Mouse (Mus musculus) limb, embryonic 12.5 days (tissue): ENCODE results near the gene Trim56. TPM values are rescaled to one million over a fixed set of nuclear protein-coding genes. Genes with fewer than 3 reads are reported as not detected.
"Not testable (repeated sequence)": the region's sequence is repeated elsewhere in the genome, so short reads cannot be mapped to it uniquely, and the experiment has no call there.

Source experiments
- ATAC-seq: fragments of 200-750 bp; cut with Nextera tagmentation; 2 replicates; pipeline ENCODE4 v1.8.0; 2017; ENCODE audit warnings: low read depth, moderate TSS enrichment; ENCODE audit not compliant: insufficient number of reproducible peaks, insufficient read depth, low FRiP score, low TSS enrichment
- H3K27ac ChIP-seq: fragments of 300-500 bp; sonication (generic); 2 replicates; pipeline ENCODE4 v1.5.1; 2016; ENCODE audit warnings: mild to moderate bottlenecking, moderate library complexity
- H3K27me3 ChIP-seq: fragments of 300-500 bp; sonication (generic); 2 replicates; pipeline ENCODE4 v1.6.1; 2016; ENCODE audit warnings: mild to moderate bottlenecking, moderate library complexity
- H3K36me3 ChIP-seq: fragments of 300-500 bp; sonication (generic); 2 replicates; pipeline ENCODE4 v1.6.1; 2016; ENCODE audit warnings: mild to moderate bottlenecking, moderate library complexity
- H3K4me1 ChIP-seq: fragments of 300-500 bp; sonication (generic); replicated peaks from 2 replicates; pipeline ENCODE4 v1.6.1; 2016
- H3K4me2 ChIP-seq: fragments of 300-500 bp; sonication (generic); 2 replicates; pipeline ENCODE4 v1.6.1; 2016; ENCODE audit warnings: mild to moderate bottlenecking, moderate library complexity
- H3K4me3 ChIP-seq: fragments of 300-500 bp; sonication (generic); replicated peaks from 2 replicates; pipeline ENCODE4 v1.5.1; 2016; ENCODE audit warnings: mild to moderate bottlenecking
- H3K9ac ChIP-seq: fragments of 300-500 bp; sonication (generic); replicated peaks from 2 replicates; pipeline ENCODE4 v1.6.1; 2016; ENCODE audit warnings: mild to moderate bottlenecking, moderate library complexity
- H3K9me3 ChIP-seq: fragments of 300-500 bp; sonication (generic); 2 replicates; pipeline ENCODE4 v1.6.1; 2016; ENCODE audit warnings: mild to moderate bottlenecking, moderate library complexity
- WGBS: fragments of 180-500 bp; shearing (Covaris S2); methylation state at CpG from one replicate; pipeline ENCODE4 v1.1.7; 2016; 5-methylcytosine and 5-hydroxymethylcytosine counted together
- polyA plus RNA-seq: library from polyadenylated mRNA; unstranded; fragments of >200 nt; fragmentation: Nextera tagmentation; extraction: Ambion mirVana; gene quantifications from 2 replicates; pipeline ENCODE4 v1.2.1, GENCODE M21; 2016

Trim56 gene
- polyA plus RNA-seq, 1 experiment from 2014 or later = 8.6 TPM

- 83% methylated on average over 4 of the region's 4 CpGs for WGBS
- H3K36me3 ChIP-seq = no peaks in the 10 kb centered on the region
- H3K9ac ChIP-seq = no peak overlapping the region
- no peak overlapping the region for H3K27ac ChIP-seq
- H3K9me3 ChIP-seq = no peaks in the 10 kb centered on the region; the same call in 1 of the 2 replicates
- peaks cover 5% of the 10 kb centered on the region for H3K4me1 ChIP-seq
- H3K27me3 ChIP-seq = no peaks in the 10 kb centered on the region
- H3K4me2 ChIP-seq = no peak overlapping the region
- no peak overlapping the region for H3K4me3 ChIP-seq
- no peak for ATAC-seq
Observed at GRCm38 (mm10) chr5:137123516-137123915, 7.5 kb upstream of the Trim56 start.

- H3K9ac ChIP-seq = no peak overlapping the region
- peaks cover 5% of the 10 kb centered on the region for H3K4me1 ChIP-seq
- H3K27me3 ChIP-seq = no peaks in the 10 kb centered on the region
- H3K4me3 ChIP-seq = no peak overlapping the region
- H3K36me3 ChIP-seq = no peaks in the 10 kb centered on the region
- H3K27ac ChIP-seq = no peak overlapping the region
- no peak for ATAC-seq
- H3K4me2 ChIP-seq = no peak overlapping the region
- 14% methylated on average over 14 of the region's 14 CpGs for WGBS
- no peaks in the 10 kb centered on the region for H3K9me3 ChIP-seq
Observed at GRCm38 (mm10) chr5:137122686-137123193, 6.7 kb upstream of the Trim56 start.

- Histone ChIP-seq H3K36me3 (no peaks in the 10 kb centered on the region), H3K4me3 (no peak overlapping the region), H3K4me1 (peaks cover 9% of the 10 kb centered on the region), H3K9ac (no peak overlapping the region), H3K27ac (no peak overlapping the region), H3K27me3 (no peaks in the 10 kb centered on the region), H3K9me3 (no peaks in the 10 kb centered on the region), H3K4me2 (no peak overlapping the region)
- 78% methylated on average over 4 of the region's 4 CpGs for WGBS
- ATAC-seq = no peak
Observed at GRCm38 (mm10) chr5:137121280-137121679, 5.3 kb upstream of the Trim56 start.

- no peak overlapping the region for H3K4me2 ChIP-seq
- peaks cover 19% of the 10 kb centered on the region for H3K4me1 ChIP-seq
- 76% methylated on average over 4 of the region's 4 CpGs for WGBS
- H3K4me3 ChIP-seq = no peak overlapping the region
- no peak overlapping the region for H3K9ac ChIP-seq
- H3K27ac ChIP-seq = no peak overlapping the region
- ATAC-seq = no peak
- peaks cover 6% of the 10 kb centered on the region; the same call in 1 of the 2 replicates for H3K9me3 ChIP-seq
- no peaks in the 10 kb centered on the region for H3K27me3 ChIP-seq
- H3K36me3 ChIP-seq = peaks cover 9% of the 10 kb centered on the region
Observed at GRCm38 (mm10) chr5:137118878-137119277, 2.9 kb upstream of the Trim56 start.

GRCm38 (mm10) chr5:137117994-137118393 is 2.0 kb upstream of the Trim56 start:
- Histone ChIP-seq H3K36me3 (peaks cover 18% of the 10 kb centered on the region), H3K9me3 (peaks cover 15% of the 10 kb centered on the region; the same call in 1 of the 2 replicates), H3K4me1 (peaks cover 18% of the 10 kb centered on the region)
- 83% methylated on average over 3 of the region's 3 CpGs for WGBS
- not testable (repeated sequence) for ATAC-seq, H3K4me3 ChIP-seq, H3K4me2 ChIP-seq, H3K27ac ChIP-seq, H3K9ac ChIP-seq, H3K27me3 ChIP-seq

- Histone ChIP-seq H3K4me1 (peaks cover 14% of the 10 kb centered on the region), H3K27me3 (no peaks in the 10 kb centered on the region), H3K4me3 (no peak overlapping the region), H3K27ac (no peak overlapping the region), H3K4me2 (no peak overlapping the region), H3K9ac (no peak overlapping the region), H3K9me3 (peaks cover 20% of the 10 kb centered on the region; the same call in 1 of the 2 replicates), H3K36me3 (peaks cover 27% of the 10 kb centered on the region)
- no peak for ATAC-seq
- WGBS = 83% methylated on average over 2 of the region's 2 CpGs
Observed at GRCm38 (mm10) chr5:137116987-137117386, 978 bp upstream of the Trim56 start.

GRCm38 (mm10) chr5:137114891-137115561 is 983 bp downstream of the Trim56 start:
- H3K27ac ChIP-seq = peak overlapping the region; percentile 81; the same call in 1 of the 2 replicates
- ATAC-seq = no peak

GRCm38 (mm10) chr5:137111542-137112408 is 4.2 kb downstream of the Trim56 start:
- no peak overlapping the region for H3K4me3 ChIP-seq
- no peak for ATAC-seq
- H3K27ac ChIP-seq = no peak overlapping the region
- peaks cover 36% of the 10 kb centered on the region for H3K36me3 ChIP-seq
- peaks cover 35% of the 10 kb centered on the region for H3K9me3 ChIP-seq
- H3K9ac ChIP-seq = no peak overlapping the region
- H3K27me3 ChIP-seq = no peaks in the 10 kb centered on the region
- 89% methylated on average over 5 of the region's 5 CpGs for WGBS
- no peak overlapping the region for H3K4me2 ChIP-seq
- H3K4me1 ChIP-seq = peaks cover 14% of the 10 kb centered on the region

More at GRCm38 (mm10) chr5:137114891-137115561, 983 bp downstream of the Trim56 start:
- 81% methylated on average over 9 of the region's 9 CpGs for WGBS
- peaks cover 36% of the 10 kb centered on the region for H3K36me3 ChIP-seq
- H3K4me2 ChIP-seq = peak overlapping the region; percentile 74
- peak overlapping the region; percentile 86; the same call in 1 of the 2 replicates for H3K9ac ChIP-seq
- H3K27me3 ChIP-seq = no peaks in the 10 kb centered on the region
- peaks cover 35% of the 10 kb centered on the region for H3K9me3 ChIP-seq
- H3K4me1 ChIP-seq = peaks cover 14% of the 10 kb centered on the region
- H3K4me3 ChIP-seq = peak overlapping the region; percentile 65

GRCm38 (mm10) chr5:137110863-137111262 is 5.1 kb downstream of the Trim56 start:
- Histone ChIP-seq H3K9ac (no peak overlapping the region), H3K4me2 (no peak overlapping the region), H3K4me3 (no peak overlapping the region), H3K4me1 (peaks cover 8% of the 10 kb centered on the region), H3K9me3 (peaks cover 35% of the 10 kb centered on the region), H3K27ac (no peak overlapping the region), H3K36me3 (peaks cover 36% of the 10 kb centered on the region), H3K27me3 (no peaks in the 10 kb centered on the region)
- no peak for ATAC-seq
- WGBS = 94% methylated on average over 12 of the region's 12 CpGs

GRCm38 (mm10) chr5:137109941-137110593 is 5.9 kb downstream of the Trim56 start:
- ATAC-seq = no peak
- H3K27ac ChIP-seq = no peak overlapping the region
- no peak overlapping the region for H3K9ac ChIP-seq
- peaks cover 36% of the 10 kb centered on the region for H3K36me3 ChIP-seq
- H3K4me1 ChIP-seq = peaks cover 2% of the 10 kb centered on the region
- WGBS = 57% methylated on average over 25 of the region's 25 CpGs
- H3K4me2 ChIP-seq = no peak overlapping the region
- H3K4me3 ChIP-seq = no peak overlapping the region
- no peaks in the 10 kb centered on the region for H3K27me3 ChIP-seq
- peaks cover 35% of the 10 kb centered on the region for H3K9me3 ChIP-seq

GRCm38 (mm10) chr5:137108111-137108510 is 7.9 kb downstream of the Trim56 start:
- ATAC-seq = no peak
- no peak overlapping the region for H3K9ac ChIP-seq
- peaks cover 20% of the 10 kb centered on the region for H3K36me3 ChIP-seq
- no peak overlapping the region for H3K4me2 ChIP-seq
- H3K27ac ChIP-seq = no peak overlapping the region
- no peak overlapping the region for H3K4me3 ChIP-seq
- peaks cover 7% of the 10 kb centered on the region for H3K27me3 ChIP-seq
- H3K4me1 ChIP-seq = no peaks in the 10 kb centered on the region
- 67% methylated on average over 6 of the region's 6 CpGs for WGBS
- H3K9me3 ChIP-seq = peaks cover 21% of the 10 kb centered on the region; the same call in 1 of the 2 replicates
